Mouse (Mus musculus) embryonic facial prominence, embryonic 12.5 days (tissue): ENCODE results near the gene Scarf1. TPM values are rescaled to one million over a fixed set of nuclear protein-coding genes. Genes with fewer than 3 reads are reported as not detected.
A peak's percentile ranks its signal among the peaks of the same experiment; 100 is the strongest.

Experiments
- ATAC-seq: fragments of 200-750 bp; cut with Nextera tagmentation; 2 replicates; pipeline ENCODE4 v1.8.0; 2017; ENCODE audit not compliant: insufficient number of reproducible peaks, insufficient read depth, low FRiP score, low TSS enrichment
- H3K27ac ChIP-seq: fragments of 300-500 bp; sonication (generic); 2 replicates; pipeline ENCODE4 v1.5.1; 2016; ENCODE audit warnings: mild to moderate bottlenecking
- H3K27me3 ChIP-seq: fragments of 300-500 bp; sonication (generic); 2 replicates; pipeline ENCODE4 v1.6.1; 2016; ENCODE audit warnings: mild to moderate bottlenecking, moderate library complexity
- H3K36me3 ChIP-seq: fragments of 300-500 bp; sonication (generic); 2 replicates; pipeline ENCODE4 v1.6.1; 2016; ENCODE audit warnings: mild to moderate bottlenecking
- H3K4me1 ChIP-seq: fragments of 300-500 bp; sonication (generic); 2 replicates; pipeline ENCODE4 v1.6.1; 2016
- H3K4me2 ChIP-seq: fragments of 300-500 bp; sonication (generic); replicated peaks from 2 replicates; pipeline ENCODE4 v1.6.1; 2016; ENCODE audit warnings: mild to moderate bottlenecking, moderate library complexity
- H3K4me3 ChIP-seq: fragments of 300-500 bp; sonication (generic); 2 replicates; pipeline ENCODE4 v1.5.1; 2016; ENCODE audit warnings: mild to moderate bottlenecking
- H3K9ac ChIP-seq: fragments of 300-500 bp; sonication (generic); 2 replicates; pipeline ENCODE4 v1.6.1; 2016; ENCODE audit warnings: mild to moderate bottlenecking, moderate library complexity
- H3K9me3 ChIP-seq: fragments of 300-500 bp; sonication (generic); 2 replicates; pipeline ENCODE4 v1.6.1; 2016; ENCODE audit warnings: mild to moderate bottlenecking, moderate library complexity
- WGBS: fragments of 180-500 bp; shearing (Covaris S2); methylation state at CpG from one replicate; pipeline ENCODE4 v1.1.7; 2016; 5-methylcytosine and 5-hydroxymethylcytosine counted together
- polyA plus RNA-seq: library from polyadenylated mRNA; unstranded; fragments of >200 nt; fragmentation: Nextera tagmentation; extraction: Ambion mirVana; gene quantifications from 2 replicates; pipeline ENCODE4 v1.2.1, GENCODE M21; 2016

The Scarf1 gene
- polyA plus RNA-seq, 1 experiment from 2014 or later: 7.0 TPM

- no peak overlapping the region for H3K4me2 ChIP-seq
- H3K27me3 ChIP-seq: no peaks in the 10 kb centered on the region; the same call in 1 of the 2 replicates
- no peak overlapping the region for H3K4me3 ChIP-seq
- WGBS: 80% methylated on average over 9 of the region's 9 CpGs
- no peak overlapping the region for H3K9ac ChIP-seq
- no peak for ATAC-seq
- H3K4me1 ChIP-seq: peaks cover 15% of the 10 kb centered on the region
- H3K27ac ChIP-seq: no peak overlapping the region
- no peaks in the 10 kb centered on the region for H3K9me3 ChIP-seq
- H3K36me3 ChIP-seq: peaks cover 27% of the 10 kb centered on the region
These were observed 880 bp upstream of the Scarf1 start for GRCm38 (mm10) chr11:75512301-75513018.

GRCm38 (mm10) chr11:75515186-75515585 lies 1.8 kb downstream of the Scarf1 start:
- WGBS: 91% methylated on average over 25 of the region's 25 CpGs
- Histone ChIP-seq H3K9me3 (no peaks in the 10 kb centered on the region), H3K36me3 (0 out of 2 replicates have a peak, but pooled peaks cover 8% of the 10 kb centered on the region), H3K9ac (no peak overlapping the region), H3K27ac (no peak overlapping the region), H3K27me3 (no peaks in the 10 kb centered on the region; the same call in 1 of the 2 replicates), H3K4me2 (no peak overlapping the region), H3K4me1 (no peaks in the 10 kb centered on the region), H3K4me3 (no peak overlapping the region)
- ATAC-seq: no peak

GRCm38 (mm10) chr11:75519834-75520633 lies 6.7 kb downstream of the Scarf1 start:
- Histone ChIP-seq H3K36me3 (0 out of 2 replicates have a peak, but pooled peaks cover 4% of the 10 kb centered on the region), H3K27me3 (no peaks in the 10 kb centered on the region), H3K4me2 (no peak overlapping the region), H3K9ac (no peak overlapping the region), H3K27ac (no peak overlapping the region), H3K4me1 (no peaks in the 10 kb centered on the region), H3K4me3 (no peak overlapping the region), H3K9me3 (no peaks in the 10 kb centered on the region)
- no peak for ATAC-seq
- 81% methylated on average over 15 of the region's 15 CpGs for WGBS

GRCm38 (mm10) chr11:75521609-75522008 lies 8.3 kb downstream of the Scarf1 start:
- no peaks in the 10 kb centered on the region for H3K36me3 ChIP-seq
- no peaks in the 10 kb centered on the region for H3K9me3 ChIP-seq
- no peak overlapping the region for H3K27ac ChIP-seq
- no peak overlapping the region for H3K4me3 ChIP-seq
- 92% methylated on average over 4 of the region's 4 CpGs for WGBS
- no peak overlapping the region for H3K4me2 ChIP-seq
- no peak overlapping the region for H3K9ac ChIP-seq
- no peak for ATAC-seq
- no peaks in the 10 kb centered on the region for H3K27me3 ChIP-seq
- no peaks in the 10 kb centered on the region for H3K4me1 ChIP-seq

- no peaks in the 10 kb centered on the region for H3K4me1 ChIP-seq
- H3K4me3 ChIP-seq: no peak overlapping the region
- no peaks in the 10 kb centered on the region for H3K9me3 ChIP-seq
- H3K27ac ChIP-seq: no peak overlapping the region
- H3K36me3 ChIP-seq: no peaks in the 10 kb centered on the region
- H3K4me2 ChIP-seq: no peak overlapping the region
- no peak overlapping the region for H3K9ac ChIP-seq
- 85% methylated on average over 2 of the region's 2 CpGs for WGBS
- no peak for ATAC-seq
- no peaks in the 10 kb centered on the region for H3K27me3 ChIP-seq
These were observed 9.5 kb downstream of the Scarf1 start for GRCm38 (mm10) chr11:75522793-75523192.

GRCm38 (mm10) chr11:75525531-75526125 lies 12.3 kb downstream of the Scarf1 start:
- no peak overlapping the region for H3K4me3 ChIP-seq
- H3K27ac ChIP-seq: no peak overlapping the region
- H3K36me3 ChIP-seq: no peaks in the 10 kb centered on the region
- H3K9ac ChIP-seq: no peak overlapping the region
- H3K4me2 ChIP-seq: no peak overlapping the region
- H3K27me3 ChIP-seq: no peaks in the 10 kb centered on the region
- 82% methylated on average over 15 of the region's 15 CpGs for WGBS
- H3K4me1 ChIP-seq: no peaks in the 10 kb centered on the region
- no peaks in the 10 kb centered on the region for H3K9me3 ChIP-seq
- ATAC-seq: no peak

- H3K27me3 ChIP-seq: no peaks in the 10 kb centered on the region
- no peak overlapping the region for H3K27ac ChIP-seq
- no peak for ATAC-seq
- no peak overlapping the region for H3K9ac ChIP-seq
- WGBS: 89% methylated on average over 6 of the region's 6 CpGs
- no peak overlapping the region for H3K4me2 ChIP-seq
- no peaks in the 10 kb centered on the region for H3K4me1 ChIP-seq
- no peaks in the 10 kb centered on the region for H3K9me3 ChIP-seq
- no peaks in the 10 kb centered on the region for H3K36me3 ChIP-seq
- no peak overlapping the region for H3K4me3 ChIP-seq
These were observed 13.6 kb downstream of the Scarf1 start for GRCm38 (mm10) chr11:75526943-75527342.

- Histone ChIP-seq H3K9ac (no peak overlapping the region), H3K9me3 (no peaks in the 10 kb centered on the region), H3K36me3 (no peaks in the 10 kb centered on the region), H3K4me3 (no peak overlapping the region), H3K27me3 (no peaks in the 10 kb centered on the region), H3K4me2 (no peak overlapping the region), H3K4me1 (peaks cover 11% of the 10 kb centered on the region), H3K27ac (no peak overlapping the region)
- ATAC-seq: no peak
- WGBS: 56% methylated on average over 4 of the region's 4 CpGs
These were observed 16.4 kb downstream of the Scarf1 start for GRCm38 (mm10) chr11:75529771-75530170.

- Histone ChIP-seq H3K4me2 (peak overlapping the region; percentile 99), H3K9ac (peak overlapping the region; percentile 80), H3K4me3 (peak overlapping the region; percentile 67), H3K27ac (peak overlapping the region; percentile 90), H3K27me3 (no peaks in the 10 kb centered on the region), H3K36me3 (no peaks in the 10 kb centered on the region), H3K4me1 (peaks cover 11% of the 10 kb centered on the region), H3K9me3 (no peaks in the 10 kb centered on the region)
- no peak for ATAC-seq
- 1% methylated on average over 10 of the region's 10 CpGs for WGBS
These were observed 17.0 kb downstream of the Scarf1 start for GRCm38 (mm10) chr11:75530325-75530724.

- H3K36me3 ChIP-seq: no peaks in the 10 kb centered on the region
- WGBS: under 1% methylated on average over 31 of the region's 31 CpGs
- H3K4me1 ChIP-seq: peaks cover 11% of the 10 kb centered on the region
- H3K9ac ChIP-seq: peak overlapping the region; percentile 80
- H3K4me3 ChIP-seq: peak overlapping the region; percentile 67
- H3K27ac ChIP-seq: peak overlapping the region; percentile 90
- ATAC-seq: no peak
- no peaks in the 10 kb centered on the region for H3K9me3 ChIP-seq
- H3K4me2 ChIP-seq: peak overlapping the region; percentile 99
- no peaks in the 10 kb centered on the region for H3K27me3 ChIP-seq
These were observed 17.6 kb downstream of the Scarf1 start for GRCm38 (mm10) chr11:75530845-75531373.

- Histone ChIP-seq H3K9ac (peak within 1 kb of the TSS; percentile 80), H3K4me2 (peak within 1 kb of the TSS; percentile 99), H3K27me3 (no peaks in the 10 kb centered on the region), H3K4me1 (peaks cover 11% of the 10 kb centered on the region), H3K4me3 (peak within 1 kb of the TSS; percentile 67), H3K27ac (peak within 1 kb of the TSS; percentile 90), H3K36me3 (no peaks in the 10 kb centered on the region), H3K9me3 (no peaks in the 10 kb centered on the region)
- WGBS: under 1% methylated on average over 62 of the region's 62 CpGs
- peak; percentile 95 for ATAC-seq
These were observed 18.3 kb downstream of the Scarf1 start, which contains the start of gene Slc43a2 for GRCm38 (mm10) chr11:75531469-75532242. Gene Slc43a2, plus strand, starts transcription at chr11:75531694.
